Comparison of ENCODE assay signal across 19 mouse cellular contexts in genomic region chr6:145822218-145822617, GRCm38 (mm10).
"Had no signal": no experiment of that assay in that cellular context is flagged by ENCODE, and none has a peak within 500 bp of the region (broad histone marks: within the 10 kb centered on the region; RNA-seq: fewer than 3 reads in every experiment).

No protein-coding gene starts in this region.

- DNase-seq: kidney, adult 18-20 months; kidney, adult 9 months; kidney, postnatal 25 days; layer of hippocampus, postnatal 36 days; lung, adult 18-20 months; lung, postnatal 10 days; lung, postnatal 36 days; midbrain, embryonic 14.5 days; retina, postnatal 1 day; right cerebral cortex, postnatal 25 days; spleen, adult 18-20 months; thymus, postnatal 25 days had no signal

- H3K4me2 ChIP-seq: lung, embryonic 15.5 days; neural tube, embryonic 13.5 days; stomach, embryonic 15.5 days had no signal

- H3K36me3 ChIP-seq: neural tube, embryonic 13.5 days had no signal

- H3K4me3 ChIP-seq: left cerebral cortex, adult 2 months; lung, embryonic 15.5 days; myocyte; neural tube, embryonic 13.5 days; stomach, embryonic 15.5 days had no signal

- H3K9me3 ChIP-seq: lung, embryonic 15.5 days; neural tube, embryonic 13.5 days; stomach, embryonic 15.5 days had no signal

- H3K4me1 ChIP-seq: neural tube, embryonic 13.5 days; stomach, embryonic 15.5 days had no signal

- H3K27ac ChIP-seq: kidney, postnatal 0 days; left cerebral cortex, adult 2 months; liver, embryonic 14.5 days; lung, embryonic 15.5 days; neural tube, embryonic 13.5 days; stomach, embryonic 15.5 days had no signal

- H3K27me3 ChIP-seq: lung, embryonic 15.5 days; neural tube, embryonic 13.5 days; stomach, embryonic 15.5 days had no signal

- H3K9ac ChIP-seq: liver, embryonic 14.5 days; lung, embryonic 15.5 days; neural tube, embryonic 13.5 days; stomach, embryonic 15.5 days had no signal
